Mouse (Mus musculus) neutrophil, adult 65 days (primary cell): Measurements from ENCODE around the gene Gm11146. TPM values are rescaled to one million over a fixed set of nuclear protein-coding genes. Genes with fewer than 3 reads are reported as not detected.

Source experiments
- total RNA-seq: library from RNA; stranded (reverse); gene quantifications from 2 replicates; pipeline ENCODE4 v1.2.4, GENCODE M21; 2023

Gm11146 gene
- not detected in 2 replicates for total RNA-seq

DNA sequence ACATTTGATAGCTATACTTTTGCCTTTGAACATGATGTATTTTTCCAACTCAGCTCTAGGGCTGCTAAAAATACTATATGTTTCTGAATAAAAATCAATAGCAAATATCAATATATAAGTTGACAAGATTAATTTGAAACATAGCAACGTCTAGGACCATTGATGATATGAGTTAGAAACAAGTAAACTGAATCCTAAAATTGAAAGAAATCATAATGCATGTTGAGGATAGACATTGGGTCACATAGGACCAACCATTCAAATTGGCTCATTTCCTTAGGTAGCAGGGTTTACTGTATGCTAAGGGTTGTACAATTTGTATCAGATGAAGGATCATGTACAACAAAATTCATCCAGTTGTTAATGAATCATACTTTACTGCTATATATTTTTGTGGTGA is at the start of gene Gm11146:
TSS of gene Gm11146 (minus strand) at position 101 of the 400 bp plus-strand sequence.

